Mouse (Mus musculus) splenic B cell, adult 2 months (primary cell): ENCODE data around the gene Ubald2.
A peak's percentile ranks its signal among the peaks of the same experiment; 100 is the strongest.
"Not testable (repeated sequence)": the region's sequence is repeated elsewhere in the genome, so short reads cannot be mapped to it uniquely, and the experiment has no call there.

Experiments
- DNase-seq: peaks from one replicate; pipeline ENCODE4 v3.0.0-alpha.2; 2011; ENCODE audit warnings: low read depth, low spot score
- H3K27me3 ChIP-seq: 2 replicates; pipeline ENCODE4 v1.6.1; 2012; ENCODE audit warnings: mild to moderate bottlenecking, low read length, moderate library complexity, mixed read lengths; ENCODE audit not compliant: control insufficient read depth, poor library complexity, insufficient read depth, severe bottlenecking
- H3K36me3 ChIP-seq: 2 replicates; pipeline ENCODE4 v1.6.1; 2012; ENCODE audit warnings: mild to moderate bottlenecking, low read length, moderate library complexity, mixed read lengths; ENCODE audit not compliant: control insufficient read depth, poor library complexity, insufficient read depth, severe bottlenecking

The Ubald2 gene

GRCm38 (mm10) chr11:116423782-116424620 lies 9.9 kb upstream of the Ubald2 start:
- H3K36me3 ChIP-seq: no peaks in the 10 kb centered on the region
- H3K27me3 ChIP-seq: no peaks in the 10 kb centered on the region
- peak; percentile 94 for DNase-seq

- no peak for DNase-seq
- H3K36me3 ChIP-seq: no peaks in the 10 kb centered on the region
- H3K27me3 ChIP-seq: no peaks in the 10 kb centered on the region
Observed at GRCm38 (mm10) chr11:116424621-116425407, 9.1 kb upstream of the Ubald2 start.

DNA sequence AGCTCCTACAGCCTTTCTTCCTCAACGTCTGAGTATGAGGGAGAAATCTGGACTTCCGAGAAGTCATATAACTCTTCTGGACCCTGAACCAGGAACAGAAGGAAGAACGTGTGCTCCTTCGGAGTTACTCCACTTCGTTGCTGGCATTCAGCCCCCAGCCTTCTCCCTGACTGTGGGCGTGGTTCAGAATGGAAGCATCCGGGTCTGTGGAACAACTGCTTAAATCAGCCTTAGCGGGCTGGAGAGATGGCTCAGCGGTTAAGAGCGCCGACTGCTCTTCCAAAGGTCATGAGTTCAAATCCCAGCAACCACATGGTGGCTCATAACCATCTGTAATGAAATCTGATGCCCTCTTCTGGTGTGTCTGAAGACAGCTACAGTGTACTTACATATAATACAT lies 7.6 kb upstream of the Ubald2 start:
- H3K27me3 ChIP-seq, H3K36me3 ChIP-seq, DNase-seq: not testable (repeated sequence)

DNA sequence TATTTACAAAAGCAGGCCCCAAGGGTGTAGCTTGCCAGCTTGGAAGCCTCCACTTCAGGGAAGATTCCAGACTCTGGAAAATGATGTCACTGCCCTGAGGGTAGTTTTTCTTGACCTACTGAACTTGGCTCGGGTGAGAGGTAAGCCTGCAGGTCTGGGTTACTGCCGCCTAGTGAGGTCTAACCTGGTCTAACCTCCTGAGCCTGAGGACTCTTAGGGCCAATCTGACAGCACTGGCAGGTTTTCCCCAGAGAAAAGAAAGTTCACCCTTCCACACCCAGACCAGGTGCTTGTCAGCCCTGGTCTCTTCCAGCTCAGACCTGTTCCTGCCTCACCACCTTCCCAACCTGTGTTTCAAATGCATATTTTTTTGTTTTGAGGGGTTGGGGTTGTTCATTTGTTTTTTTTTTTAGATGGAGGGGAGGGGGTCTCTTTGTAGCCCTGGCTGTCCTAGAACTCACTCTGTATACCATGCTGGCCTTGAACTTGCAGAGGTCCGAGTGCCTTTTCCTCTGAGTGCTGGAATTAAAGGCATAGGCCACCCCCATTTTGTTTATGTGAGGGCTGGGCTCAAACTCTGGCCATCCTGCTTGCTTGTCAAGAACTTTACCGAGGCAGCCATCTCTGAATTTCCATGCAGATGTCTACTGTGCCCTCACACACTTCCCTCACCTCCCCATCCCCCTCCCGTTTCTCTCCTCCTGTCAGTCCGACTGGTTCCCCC lies 6.9 kb upstream of the Ubald2 start:
- DNase-seq: no peak
- no peaks in the 10 kb centered on the region for H3K36me3 ChIP-seq
- no peaks in the 10 kb centered on the region for H3K27me3 ChIP-seq

DNA sequence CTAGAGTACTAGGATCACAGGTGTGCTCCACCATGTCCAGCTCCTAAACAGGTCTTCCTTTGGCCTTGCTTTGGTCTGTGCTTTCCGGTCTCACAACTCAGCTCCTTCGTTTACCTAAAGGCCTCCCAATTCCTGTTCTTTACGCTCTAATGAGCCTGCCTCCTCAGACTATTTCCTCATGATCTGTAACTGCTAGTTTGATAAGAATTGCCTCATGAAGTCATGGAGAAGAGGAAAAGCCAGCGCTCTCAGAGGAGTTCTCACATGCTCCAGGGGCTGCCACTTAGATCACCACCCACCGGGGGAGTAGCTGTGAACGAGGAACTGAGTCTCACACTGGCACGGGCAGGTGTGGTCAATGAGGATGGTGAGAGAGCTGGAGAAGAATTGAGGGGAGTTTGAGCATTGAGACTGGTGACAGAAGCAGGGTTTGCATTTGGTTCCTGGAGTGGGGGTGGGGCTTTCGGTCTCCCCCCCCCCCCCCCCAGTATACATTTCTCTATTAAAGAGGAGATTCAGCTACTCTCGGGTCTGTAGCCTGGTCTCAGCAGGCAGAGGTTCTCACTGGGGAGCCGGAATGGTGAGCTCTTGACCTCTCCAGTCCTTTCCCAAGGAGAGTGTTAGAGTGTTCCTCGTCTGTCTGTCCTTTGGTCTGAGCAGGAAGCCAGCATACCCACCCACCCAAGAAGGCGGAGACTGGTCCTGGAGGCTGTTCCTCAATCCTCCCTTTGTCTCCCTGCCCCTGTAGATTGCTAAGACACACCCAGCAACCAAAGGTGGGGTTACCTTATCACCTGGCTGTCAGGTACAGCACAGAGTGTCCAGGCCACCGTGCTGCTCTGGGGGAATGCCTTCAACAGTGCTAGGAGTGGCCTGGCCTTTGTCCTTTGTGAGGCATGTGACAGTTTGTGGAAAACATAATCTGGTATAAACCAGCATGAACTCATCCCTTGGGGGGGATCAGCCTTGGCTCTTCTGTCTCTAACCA lies 4.7 kb upstream of the Ubald2 start:
- DNase-seq: peak; percentile 60
- no peaks in the 10 kb centered on the region for H3K36me3 ChIP-seq
- H3K27me3 ChIP-seq: no peaks in the 10 kb centered on the region

DNA sequence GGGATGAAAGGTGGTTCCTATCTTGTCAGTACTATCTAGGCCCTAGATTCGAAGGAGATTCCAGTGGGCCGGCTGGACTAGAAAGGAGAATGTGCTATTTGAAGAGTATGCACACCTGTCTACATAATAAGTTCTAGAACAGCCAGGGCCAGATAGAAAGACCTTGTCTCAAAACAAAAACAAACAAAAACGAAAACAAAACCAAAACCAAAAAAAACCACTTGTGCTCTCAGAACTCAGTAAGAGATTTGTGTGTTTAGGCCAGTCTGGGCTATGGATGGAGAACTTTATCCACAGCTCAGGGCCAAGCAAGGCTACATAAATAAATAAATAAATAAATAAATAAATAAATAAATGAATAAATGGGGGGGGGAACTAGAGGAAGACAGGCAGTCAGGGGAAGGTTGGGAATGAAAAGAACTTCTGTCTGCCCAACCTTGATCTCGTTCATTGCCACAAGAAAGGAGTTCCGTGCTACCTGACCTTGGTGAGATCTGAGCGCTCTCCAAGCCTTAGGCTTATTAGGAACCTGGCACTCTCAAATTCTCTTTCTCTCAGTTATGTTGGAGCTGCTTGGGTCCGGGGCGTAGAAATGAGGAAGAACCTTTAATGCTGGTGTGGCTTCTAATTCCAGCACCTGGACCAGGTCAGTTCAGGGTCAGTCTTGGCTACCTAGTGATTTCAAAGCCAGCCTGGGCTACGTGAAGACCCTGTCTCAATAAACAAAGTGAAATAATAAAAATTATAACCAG lies 3.9 kb upstream of the Ubald2 start:
- Histone ChIP-seq H3K27me3 (no peaks in the 10 kb centered on the region), H3K36me3 (no peaks in the 10 kb centered on the region)
- peak; percentile 37 for DNase-seq

DNA sequence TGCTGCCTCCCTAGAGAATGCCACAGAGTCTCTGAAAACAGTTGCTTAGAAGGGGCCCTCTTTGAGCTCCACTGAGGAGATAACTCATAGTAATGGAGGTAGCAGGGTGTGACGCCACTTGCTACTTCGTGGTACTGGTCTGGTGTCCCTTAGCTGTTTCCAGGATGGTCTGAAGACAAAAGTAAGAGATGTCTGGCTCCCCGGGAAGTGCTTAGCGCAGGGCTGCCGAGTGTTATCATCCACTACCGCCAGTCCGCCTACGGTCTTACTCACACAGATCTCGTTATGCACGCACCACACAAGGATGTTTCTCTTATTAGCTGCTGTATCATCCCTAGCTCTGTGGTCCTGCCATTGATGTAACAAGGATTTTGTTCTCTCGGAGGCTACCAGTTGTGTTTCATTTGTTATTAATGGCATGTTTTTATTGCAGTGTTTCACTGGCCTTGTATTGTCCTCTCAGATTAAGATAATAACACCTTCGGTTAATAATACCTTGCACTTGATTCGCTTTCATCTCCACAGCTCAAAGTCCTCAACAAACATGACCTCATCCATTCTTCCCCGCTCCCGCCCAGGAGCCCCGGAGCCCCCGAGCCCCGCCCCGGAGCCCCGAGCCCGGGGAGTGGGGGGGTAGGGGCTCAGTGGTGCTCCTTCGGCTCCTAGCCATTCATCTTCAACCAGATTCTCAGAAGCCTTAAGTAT lies 3.0 kb upstream of the Ubald2 start:
- no peaks in the 10 kb centered on the region for H3K36me3 ChIP-seq
- no peak for DNase-seq
- H3K27me3 ChIP-seq: no peaks in the 10 kb centered on the region

DNA sequence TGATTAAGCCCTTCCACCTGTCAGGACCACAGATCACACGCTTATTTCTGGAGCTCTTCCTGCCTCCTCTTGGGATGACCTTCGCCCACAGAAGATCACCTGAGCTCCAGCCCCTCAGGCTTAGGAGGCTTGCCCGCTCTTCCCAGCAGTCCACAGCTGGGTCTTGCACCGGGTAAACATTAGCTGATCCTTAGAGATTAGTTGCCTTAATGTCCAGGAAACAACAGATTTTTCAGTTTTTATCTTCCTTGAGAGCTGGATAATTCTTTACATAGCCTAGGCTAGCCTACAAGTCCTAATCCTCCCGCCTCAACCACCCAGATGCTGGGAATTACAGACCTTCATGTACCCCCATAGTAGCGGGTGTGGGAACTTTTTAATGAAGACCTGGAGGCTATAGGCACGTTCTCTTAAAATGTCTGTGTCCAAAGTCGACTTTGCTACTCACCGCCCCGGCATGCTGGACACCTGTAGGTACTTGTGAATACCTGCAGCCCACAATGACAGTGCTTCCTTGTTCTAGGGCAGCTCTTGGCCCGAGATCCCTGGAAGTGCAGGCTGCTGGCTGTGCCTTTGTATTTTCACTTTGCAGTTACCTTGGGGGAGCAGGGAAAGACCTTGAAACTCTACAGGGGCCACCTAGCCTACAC lies 2.3 kb upstream of the Ubald2 start:
- 0 out of 2 replicates have a peak, but pooled peaks cover 3% of the 10 kb centered on the region for H3K36me3 ChIP-seq
- DNase-seq: no peak
- no peaks in the 10 kb centered on the region for H3K27me3 ChIP-seq

- Histone ChIP-seq H3K36me3 (0 out of 2 replicates have a peak, but pooled peaks cover 4% of the 10 kb centered on the region), H3K27me3 (no peaks in the 10 kb centered on the region)
- no peak for DNase-seq
Observed at GRCm38 (mm10) chr11:116432127-116432526, 1.8 kb upstream of the Ubald2 start.

GRCm38 (mm10) chr11:116432593-116433355 lies 1.1 kb upstream of the Ubald2 start:
- no peak for DNase-seq
- no peaks in the 10 kb centered on the region for H3K27me3 ChIP-seq

DNA sequence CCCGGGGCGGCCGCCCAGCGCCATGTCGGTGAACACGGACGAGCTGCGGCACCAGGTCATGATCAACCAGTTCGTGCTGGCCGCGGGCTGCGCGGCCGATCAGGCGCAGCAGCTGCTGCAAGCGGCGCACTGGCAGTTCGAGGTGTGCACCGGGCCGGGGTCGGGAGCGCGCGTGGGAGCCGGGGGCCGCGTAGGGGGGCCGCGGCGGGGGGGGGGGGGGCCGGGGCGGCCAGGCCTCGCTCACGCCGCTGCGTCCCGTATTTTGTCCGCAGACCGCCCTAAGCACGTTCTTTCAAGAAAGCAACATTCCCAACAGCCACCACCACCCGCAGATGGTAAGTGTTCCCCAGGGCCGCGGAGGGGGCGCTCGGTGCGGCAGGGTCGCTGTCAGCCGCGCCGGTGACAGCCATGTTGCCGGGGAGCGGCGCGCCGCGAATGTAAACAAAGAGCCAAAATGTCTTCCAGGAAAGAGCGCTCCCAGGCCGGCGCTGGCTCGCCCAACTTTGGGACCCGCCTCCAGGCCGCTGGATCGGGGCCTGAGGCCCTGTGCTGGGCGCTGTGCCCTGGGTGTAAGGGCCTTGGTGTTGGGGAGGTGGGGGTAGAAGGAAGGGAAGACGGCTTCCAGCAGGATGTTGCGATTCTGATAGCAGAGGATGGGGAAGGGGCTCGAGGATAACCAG lies 533 bp downstream of the Ubald2 start:
- H3K36me3 ChIP-seq: 0 out of 2 replicates have a peak, but pooled peaks cover 4% of the 10 kb centered on the region
- DNase-seq: peak; percentile 42
- no peaks in the 10 kb centered on the region for H3K27me3 ChIP-seq

More at GRCm38 (mm10) chr11:116432593-116433355, 1.1 kb upstream of the Ubald2 start:
- H3K36me3 ChIP-seq: 0 out of 2 replicates have a peak, but pooled peaks cover 4% of the 10 kb centered on the region
